Mouse (Mus musculus) spleen, embryonic (tissue): ENCODE data around the gene Sult2a2.
"Not testable (repeated sequence)": the region's sequence is repeated elsewhere in the genome, so short reads cannot be mapped to it uniquely, and the experiment has no call there.

ENCODE experiments used
- CTCF ChIA-PET: fragments of 350-600 bp; sonication (Branson Sonifier 250); formaldehyde crosslinking; loops from one replicate; lab custom pipeline; 2022; lab: Charles Lee

Sult2a2 gene

DNA sequence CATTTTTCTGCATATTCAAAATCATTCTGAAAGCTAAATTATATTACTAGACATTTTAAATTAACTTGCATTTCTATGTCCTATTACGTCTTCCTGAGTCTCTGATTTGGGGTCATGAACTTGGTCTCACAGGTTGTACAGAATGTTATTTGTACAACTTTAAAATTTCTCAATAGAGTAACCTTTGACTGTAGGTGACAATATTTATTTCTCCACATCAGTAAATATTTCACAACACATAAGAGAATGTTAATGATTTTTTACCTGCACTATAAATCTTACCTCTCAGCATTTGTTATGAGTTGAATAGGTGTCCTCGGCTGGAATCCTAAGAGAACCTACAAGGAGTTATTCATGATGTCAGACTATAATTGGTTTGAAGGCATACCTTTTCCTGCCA is at the start of gene Sult2a2:
Gene Sult2a2 (plus strand): TSS at position 301 of the 400 bp plus-strand sequence.
- CTCF ChIA-PET: not testable (repeated sequence)

DNA sequence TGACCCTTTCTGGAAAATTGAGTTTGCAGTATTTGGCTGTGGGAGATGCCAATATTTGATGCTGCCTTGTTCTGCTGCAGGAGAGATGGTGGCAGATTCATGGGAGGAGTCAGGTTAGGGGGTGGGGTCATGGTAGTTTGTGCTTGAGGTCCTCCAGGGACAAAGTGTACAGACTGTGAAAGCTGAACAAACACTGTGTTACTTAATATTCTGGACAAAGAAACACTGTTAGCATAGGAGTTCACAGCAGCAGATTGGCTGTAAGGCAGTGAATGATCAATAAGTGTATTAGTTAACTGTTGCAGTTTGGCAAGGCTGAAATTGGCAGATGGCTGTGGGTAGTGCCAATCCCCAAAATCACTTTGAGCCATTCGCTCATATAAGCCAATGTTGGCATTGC is 80.6 kb downstream of the Sult2a2 start:
- CTCF ChIA-PET: no interaction called here
